Comparison of ENCODE assay signal across 8 mouse cellular contexts in genomic region chr8:111258631-111259407, GRCm38 (mm10). TPM values are rescaled to one million over a fixed set of nuclear protein-coding genes. Genes with fewer than 3 reads are reported as not detected.
DNase-seq lines count a peak whose midpoint lies in the region; ATAC-seq and TF ChIP-seq lines count a peak whose summit lies in the region.

Gene Glg1, minus strand, starts transcription at chr8:111259216.

- H3K36me3 ChIP-seq in ES-Bruce4 (ENCODE audit: control insufficient read depth, insufficient read depth, low read length, poor library complexity, severe bottlenecking), result no peaks in the 10 kb centered on the region
- 0 out of 2 replicates have a peak, but pooled peaks cover 5% of the 10 kb centered on the region for H3K36me3 ChIP-seq in forebrain, embryonic 13.5 days (ENCODE audit: poor library complexity, severe bottlenecking)
- no peaks in the 10 kb centered on the region for H3K36me3 ChIP-seq in liver, postnatal 0 days (replicated peaks; ENCODE audit: insufficient read depth, low read length)
- no peaks in the 10 kb centered on the region for H3K36me3 ChIP-seq in neural tube, embryonic 14.5 days (ENCODE audit: control insufficient read depth, insufficient read depth, low read length)

- intact Hi-C loops in heart, postnatal 10 days (cut with DNase I), result loop anchor here (2.0 to 5.0 kb wide), 3 partner anchors 47 to 112 kb away; no protein-coding TSS in a partner anchor

- H3K27ac ChIP-seq in ES-Bruce4 (ENCODE audit: insufficient read depth, low read length), result peak within 1 kb of the TSS; percentile 12; the same call in 1 of the 2 replicates
- peak within 1 kb of the TSS; percentile 99 for H3K27ac ChIP-seq in forebrain, embryonic 13.5 days
- peak within 1 kb of the TSS; percentile 99 for H3K27ac ChIP-seq in liver, postnatal 0 days (ENCODE audit: low read depth)
- peak within 1 kb of the TSS; percentile 99 for H3K27ac ChIP-seq in neural tube, embryonic 14.5 days (ENCODE audit: low read depth, low read length)

- peak; percentile 94 for ATAC-seq in cerebellum, adult (ENCODE audit: insufficient number of reproducible peaks, low FRiP score, low TSS enrichment)
- peak; percentile 97 for ATAC-seq in forebrain, embryonic 13.5 days
- ATAC-seq in liver, postnatal 0 days, result peak; percentile 96
- ATAC-seq in neural tube, embryonic 14.5 days (ENCODE audit: low read depth), result peak; percentile 95

- H3K4me1 ChIP-seq in ES-Bruce4 (ENCODE audit: control insufficient read depth, insufficient read depth, low read length), result peaks cover 3% of the 10 kb centered on the region
- peaks cover 17% of the 10 kb centered on the region for H3K4me1 ChIP-seq in forebrain, embryonic 13.5 days
- peaks cover 11% of the 10 kb centered on the region; the same call in 1 of the 2 replicates for H3K4me1 ChIP-seq in liver, postnatal 0 days (ENCODE audit: insufficient read depth)
- peaks cover 7% of the 10 kb centered on the region; the same call in 1 of the 2 replicates for H3K4me1 ChIP-seq in neural tube, embryonic 14.5 days (ENCODE audit: control insufficient read depth, insufficient read depth, low read length)

- TF ChIP-seq EP300 in ES-Bruce4 (IDR thresholded peaks at IDR 0.05; ENCODE audit: insufficient read depth, low read depth, low read length), result no peak
- peak; percentile 14; the same call in 1 of the 2 replicates for TF ChIP-seq EP300 in liver, postnatal 0 days (IDR thresholded peaks at IDR 0.05; ENCODE audit: low read depth)

- H3K4me2 ChIP-seq in forebrain, embryonic 13.5 days, result peak within 1 kb of the TSS; percentile 69
- peak within 1 kb of the TSS; percentile 76 for H3K4me2 ChIP-seq in liver, postnatal 0 days (ENCODE audit: low read depth, low read length)
- peak within 1 kb of the TSS; percentile 61 for H3K4me2 ChIP-seq in neural tube, embryonic 14.5 days (ENCODE audit: low read depth, low read length)

- DNase-seq in heart, postnatal 10 days, result peak; percentile 97
- peak; percentile 70 for DNase-seq in large intestine, adult 2 months (ENCODE audit: low read depth, low spot score)
- DNase-seq in liver, postnatal 0 days, result peak; percentile 97
- peak; percentile 98 for DNase-seq in testis, postnatal 10 days (ENCODE audit: low spot score)

- H3K9me3 ChIP-seq in ES-Bruce4 (replicated peaks; ENCODE audit: control insufficient read depth, insufficient read depth, low read length, poor library complexity, severe bottlenecking), result no peaks in the 10 kb centered on the region
- H3K9me3 ChIP-seq in forebrain, embryonic 13.5 days (replicated peaks), result no peaks in the 10 kb centered on the region
- no peaks in the 10 kb centered on the region for H3K9me3 ChIP-seq in liver, postnatal 0 days (ENCODE audit: low read length)
- H3K9me3 ChIP-seq in neural tube, embryonic 14.5 days (ENCODE audit: control insufficient read depth, low read length), result no peaks in the 10 kb centered on the region

- TF ChIP-seq POLR2A in ES-Bruce4 (IDR thresholded peaks at IDR 0.05; ENCODE audit: insufficient read depth, low read length), result peak; percentile 92

- peak within 1 kb of the TSS; percentile 90 for H3K4me3 ChIP-seq in ES-Bruce4 (ENCODE audit: low read depth, low read length)
- peak within 1 kb of the TSS; percentile 97 for H3K4me3 ChIP-seq in forebrain, embryonic 13.5 days
- H3K4me3 ChIP-seq in liver, postnatal 0 days (ENCODE audit: low read depth, low read length), result peak within 1 kb of the TSS; percentile 90
- peak within 1 kb of the TSS; percentile 91 for H3K4me3 ChIP-seq in neural tube, embryonic 14.5 days (ENCODE audit: low read depth, low read length)

- peak within 1 kb of the TSS; percentile 92 for H3K9ac ChIP-seq in ES-Bruce4 (ENCODE audit: low read depth, poor library complexity, severe bottlenecking)
- H3K9ac ChIP-seq in forebrain, embryonic 13.5 days, result peak within 1 kb of the TSS; percentile 96
- H3K9ac ChIP-seq in liver, postnatal 0 days (replicated peaks), result peak within 1 kb of the TSS; percentile 90
- H3K9ac ChIP-seq in neural tube, embryonic 14.5 days (replicated peaks; ENCODE audit: low read depth, low read length), result peak within 1 kb of the TSS; percentile 93

- under 1% methylated on average over 70 of the region's 76 CpGs for WGBS in forebrain, embryonic 13.5 days
- WGBS in large intestine, adult 2 months, result under 1% methylated on average over 76 of the region's 76 CpGs
- under 1% methylated on average over 68 of the region's 76 CpGs for WGBS in liver, postnatal 0 days (ENCODE audit: insufficient replicate concordance)
- WGBS in neural tube, embryonic 14.5 days, result under 1% methylated on average over 66 of the region's 76 CpGs

- no peak for TF ChIP-seq CTCF in ES-Bruce4 (IDR thresholded peaks at IDR 0.05; ENCODE audit: low read depth, low read length)
- 0 out of 2 replicates have a peak, but pooled peaks have one; percentile 14 for TF ChIP-seq CTCF in liver, postnatal 0 days (IDR thresholded peaks at IDR 0.05; ENCODE audit: low read depth)

- H3K27me3 ChIP-seq in ES-Bruce4 (ENCODE audit: control insufficient read depth, insufficient read depth, low read length, poor library complexity, severe bottlenecking), result no peaks in the 10 kb centered on the region
- H3K27me3 ChIP-seq in forebrain, embryonic 13.5 days, result no peaks in the 10 kb centered on the region
- H3K27me3 ChIP-seq in liver, postnatal 0 days (ENCODE audit: insufficient read depth, low read length), result 0 out of 2 replicates have a peak, but pooled peaks cover 6% of the 10 kb centered on the region
- peaks cover 3% of the 10 kb centered on the region; the same call in 1 of the 2 replicates for H3K27me3 ChIP-seq in neural tube, embryonic 14.5 days (ENCODE audit: control insufficient read depth, insufficient read depth, low read length)

RNA-seq across cellular contexts. Expression of gene Glg1, which starts in this region (rescaled TPM):
- 76.3 and 78.3 TPM in 2 replicates for polyA plus RNA-seq in ES-Bruce4 (2011; ENCODE audit: insufficient read depth, insufficient read length, low read depth, missing spikeins)
- polyA plus RNA-seq in forebrain, embryonic 13.5 days (2015; fragmentation: Nextera tagmentation; extraction: Ambion mirVana), result 57.0 and 61.3 TPM in 2 replicates
- total RNA-seq in heart, postnatal 10 days (2021), result 100 to 1,000 TPM; 112 to 123 TPM
- 21.0 and 28.7 TPM in 2 replicates for polyA plus RNA-seq in large intestine, adult 2 months (2012; rRNA removed)
- 10.8 and 13.0 TPM in 2 replicates for polyA plus RNA-seq in liver, postnatal 0 days (2015; fragmentation: Nextera tagmentation; extraction: Ambion mirVana)
- polyA plus RNA-seq in neural tube, embryonic 14.5 days (2014; fragmentation: Nextera tagmentation; extraction: Ambion mirVana), result 77.0 and 97.5 TPM in 2 replicates

Comparison
In these comparisons a context has a peak if more than half of its experiments do, and no peak if none do; other contexts are left out.
1. Peak in every context shown above with its lines: DNase-seq, ATAC-seq, H3K4me3 ChIP-seq and H3K27ac ChIP-seq.
2. H3K27ac ChIP-seq: peak in every context shown above with its lines; median percentile 99 in forebrain, embryonic 13.5 days; 99 in liver, postnatal 0 days; 99 in neural tube, embryonic 14.5 days; 12 in ES-Bruce4.